Mouse (Mus musculus) CH12.LX (cell line): ENCODE data around the gene Esp38. TPM values are rescaled to one million over a fixed set of nuclear protein-coding genes. Genes with fewer than 3 reads are reported as not detected.
"Not testable (repeated sequence)": the region's sequence is repeated elsewhere in the genome, so short reads cannot be mapped to it uniquely, and the experiment has no call there.

ENCODE experiments used
- DNase-seq: peaks from one replicate; pipeline ENCODE4 v3.0.0-alpha.2; 2013; ENCODE audit errors: extremely low read depth
- H3K27ac ChIP-seq: 2 replicates; pipeline ENCODE4 v1.5.1; 2012; ENCODE audit warnings: low read depth, mild to moderate bottlenecking, control low read depth, moderate library complexity; ENCODE audit not compliant: insufficient read depth
- H3K27me3 ChIP-seq: replicated peaks from 2 replicates; pipeline ENCODE3; 2012; ENCODE audit warnings: inconsistent platforms
- H3K36me3 ChIP-seq, 2 experiments: replicated peaks in 1 of 2; 2 replicates each; pipeline versions ENCODE3 to v1.6.1; 2012; ENCODE audit warnings: inconsistent platforms in 1 of 2, low read length in 1 of 2, mild to moderate bottlenecking in 1 of 2, mixed read lengths in 1 of 2, moderate library complexity in 1 of 2; ENCODE audit not compliant: control insufficient read depth in 1 of 2, insufficient read depth in 1 of 2
- H3K4me1 ChIP-seq, 2 experiments: 2 replicates each; pipeline ENCODE4 v1.6.1; 2012; ENCODE audit warnings: inconsistent platforms in 1 of 2, moderate library complexity in 1 of 2; ENCODE audit not compliant: insufficient read depth in 2 of 2, control insufficient read depth in 1 of 2
- H3K4me2 ChIP-seq: 2 replicates; pipeline ENCODE4 v1.6.1; 2012; ENCODE audit warnings: low read depth, mild to moderate bottlenecking, control low read depth; ENCODE audit not compliant: poor library complexity, insufficient read depth, severe bottlenecking
- H3K4me3 ChIP-seq, 3 experiments: fragments of 150-350 bp in 1 of 3; sonication (generic) in 1 of 3; replicated peaks in 1 of 3; 2 replicates each; pipeline versions ENCODE3 to v1.5.1; 2011 to 2012; ENCODE audit warnings: low read depth in 2 of 3, low read length in 2 of 3, mild to moderate bottlenecking in 2 of 3, moderate library complexity in 2 of 3, control low read depth in 1 of 3, improper control_type of control experiment in 1 of 3, inconsistent platforms in 1 of 3, mixed read lengths in 1 of 3; ENCODE audit not compliant: poor library complexity in 1 of 3
- H3K79me2 ChIP-seq: replicated peaks from 2 replicates; pipeline ENCODE4 v1.6.1; 2012; ENCODE audit warnings: mild to moderate bottlenecking, moderate library complexity; ENCODE audit not compliant: control insufficient read depth, poor library complexity, insufficient read depth, severe bottlenecking; ENCODE audit errors: extremely low read depth
- H3K9ac ChIP-seq: 2 replicates; pipeline ENCODE4 v1.6.1; 2012; ENCODE audit warnings: low read depth, mild to moderate bottlenecking, control low read depth, moderate library complexity; ENCODE audit not compliant: insufficient read depth
- H3K9me3 ChIP-seq: replicated peaks from 2 replicates; pipeline ENCODE3; 2012; ENCODE audit warnings: low read length, inconsistent platforms, mixed read lengths
- CTCF ChIP-seq, 2 experiments: IDR thresholded peaks in 1 of 2; conservative IDR thresholded peaks in 1 of 2; 2 replicates each; pipeline ENCODE4 v1.5.1; 2011 to 2012; ENCODE audit warnings: low read depth in 2 of 2, low read length in 2 of 2, improper control_type of control experiment in 1 of 2, inconsistent platforms in 1 of 2, mild to moderate bottlenecking in 1 of 2, moderate library complexity in 1 of 2
- NRF1 ChIP-seq: IDR thresholded peaks from 2 replicates; pipeline ENCODE4 v1.6.1; 2014; ENCODE audit warnings: low read depth, mild to moderate bottlenecking, inconsistent platforms, low read length, improper control_type of control experiment, moderate library complexity
- ZC3H11A ChIP-seq: IDR thresholded peaks from 2 replicates; pipeline ENCODE4 v1.6.1; 2012; ENCODE audit warnings: low read depth, mild to moderate bottlenecking, inconsistent platforms, low read length, improper control_type of control experiment
- dilution Hi-C: fragments of 300-500 bp; cut with MboI; formaldehyde crosslinking; loops from 2 replicates; pipeline ENCODE4 v1.14.3; 2020; ENCODE audit warnings: low sequenced_read_pairs; ENCODE audit not compliant: extremely low pct_unique_long_range_greater_than_20kb, extremely low pct_ligation_motif_present
- in situ Hi-C: fragments of 300-500 bp; cut with MboI; formaldehyde crosslinking; loops from 3 replicates; pipeline ENCODE4 v1.14.3; 2019; ENCODE audit warnings: low sequenced_read_pairs, low pct_ligation_motif_present, low pct_unique_long_range_greater_than_20kb, mixed read lengths
- polyA plus RNA-seq: library from polyadenylated mRNA; unstranded; fragments of >175 nt; gene quantifications from 2 replicates; pipeline ENCODE4 v1.2.1, GENCODE M21; 2012; ENCODE audit warnings: low read depth; ENCODE audit not compliant: insufficient read length
- total RNA-seq, 2 experiments: library from RNA; depleted of rRNA; stranded (reverse); fragments of 300-350 nt in 1 of 2; fragments of >200 nt in 1 of 2; gene quantifications; 2 replicates each; pipeline ENCODE4 v1.2.3; 2012 to 2014

Gene Esp38
- total RNA-seq (2012; rRNA removed) (not detected in 2 replicates), total RNA-seq (2014; rRNA removed) (not detected in 2 replicates), polyA plus RNA-seq (not detected in 2 replicates)

DNA sequence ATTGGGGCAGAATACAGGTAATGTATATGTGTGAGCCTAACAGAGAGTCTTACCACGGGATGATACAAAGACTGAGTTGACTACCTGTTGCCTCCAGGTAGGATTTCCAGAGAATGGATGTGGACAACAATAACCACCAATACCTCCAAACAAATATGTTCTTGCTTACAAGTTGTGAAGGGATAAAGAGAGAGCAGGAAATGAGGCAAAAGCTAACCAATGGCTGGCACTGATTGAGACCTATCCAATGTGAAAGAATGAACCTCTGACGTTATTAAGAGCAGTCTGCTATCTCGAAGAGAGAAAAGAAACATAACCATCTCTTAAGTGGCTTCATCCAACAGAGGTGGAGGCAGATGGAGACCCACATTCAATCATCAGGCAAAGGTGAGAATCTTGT is at the start of gene Esp38:
Gene Esp38 (plus strand): TSS at position 301 of the 400 bp plus-strand sequence.
- Histone ChIP-seq H3K4me3 (no peak within 1 kb of the TSS), H3K9ac (no peak within 1 kb of the TSS), H3K4me2 (no peak within 1 kb of the TSS), H3K4me1 (no peaks in the 10 kb centered on the region), H3K79me2 (no peaks in the 10 kb centered on the region), H3K36me3 (no peaks in the 10 kb centered on the region), H3K27ac (no peak within 1 kb of the TSS), H3K27me3 (no peaks in the 10 kb centered on the region), H3K9me3 (peaks cover 7% of the 10 kb centered on the region)
- in situ Hi-C loops (no loop called here), dilution Hi-C loops (no loop called here)
- TF ChIP-seq ZC3H11A (no peak), NRF1 (no peak), CTCF (conservative IDR thresholded peaks at IDR 0.05 in 1 of 2, IDR thresholded peaks at IDR 0.05 in 1 of 2; ENCODE audit: low read depth in 2 of 2, low read length in 2 of 2) (no peak)
- no peak for DNase-seq

DNA sequence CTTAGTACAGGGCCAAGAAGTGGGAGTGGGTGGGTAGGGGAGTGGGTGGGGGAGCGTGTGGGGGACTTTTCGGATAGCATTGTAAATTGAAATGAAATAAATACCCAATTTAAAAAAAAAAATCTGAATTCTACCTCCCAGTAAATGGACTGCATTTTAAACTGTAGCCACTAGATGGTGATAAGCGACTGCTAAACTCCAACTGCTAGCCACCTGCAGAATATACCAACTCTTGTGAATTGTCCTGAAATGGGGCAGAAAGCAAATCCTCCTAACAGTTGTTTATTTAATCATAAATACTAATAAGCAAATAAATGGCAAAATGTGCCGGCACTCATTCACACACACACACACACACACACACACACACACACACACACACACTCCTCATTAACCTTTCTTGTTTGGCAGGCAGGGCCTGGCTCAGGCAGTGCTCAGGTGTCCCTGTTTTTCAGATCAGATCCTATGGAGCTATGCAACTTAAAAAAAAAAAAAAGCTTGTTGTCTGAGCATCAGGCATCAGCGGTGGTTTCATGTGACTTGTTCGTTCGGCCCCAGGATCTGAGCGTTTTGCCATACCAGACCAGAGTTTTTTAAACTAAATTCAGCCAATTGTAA is 47.3 kb upstream of the Esp38 start:
- in situ Hi-C loops, H3K36me3 ChIP-seq, DNase-seq, H3K79me2 ChIP-seq, dilution Hi-C loops, H3K9me3 ChIP-seq, H3K4me3 ChIP-seq, H3K9ac ChIP-seq, H3K4me2 ChIP-seq, H3K27me3 ChIP-seq, H3K4me1 ChIP-seq, H3K27ac ChIP-seq: not testable (repeated sequence)

Other genes with a start within 250 kb of the Esp38 start
- not detected in 2 replicates for gene AC192777.2, start 144.9 kb downstream of the Esp38 start, total RNA-seq (2012; rRNA removed)
- not detected in 2 replicates for gene AC192777.2, start 144.9 kb downstream of the Esp38 start, total RNA-seq (2014; rRNA removed)
- not detected in 2 replicates for gene AC192777.2, start 144.9 kb downstream of the Esp38 start, polyA plus RNA-seq